Mouse (Mus musculus) CD4-positive helper T cell, adult 2 months (primary cell): Measurements from ENCODE around the gene Nf2.

Experiments
- DNase-seq: peaks from one replicate; pipeline ENCODE4 v3.0.0-alpha.2; 2012; ENCODE audit warnings: low read depth, missing footprints, low spot score

The Nf2 gene

GRCm38 (mm10) chr11:4793006-4793405 is 56.3 kb downstream of the Nf2 start:
- DNase-seq = no peak

DNA sequence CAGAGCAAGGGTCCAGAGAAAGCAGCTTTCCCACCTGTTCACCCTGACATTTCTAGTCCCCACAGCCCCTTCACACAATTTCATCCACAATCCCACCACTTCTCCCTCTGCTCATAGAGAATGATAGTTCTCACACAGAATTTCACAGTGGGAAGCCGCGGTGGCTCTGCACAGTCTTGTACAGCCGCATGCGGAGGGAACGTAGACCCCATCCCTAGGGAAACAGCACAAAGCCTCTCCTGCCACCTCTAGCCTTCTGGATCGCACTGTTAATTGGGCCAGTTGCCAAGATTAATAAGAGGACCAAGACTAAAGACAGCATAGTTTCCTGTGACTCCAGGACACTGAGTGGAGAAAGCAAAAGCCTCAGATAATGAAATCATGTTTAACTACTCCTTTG is 57.8 kb downstream of the Nf2 start:
- no peak for DNase-seq

GRCm38 (mm10) chr11:4789691-4790090 is 59.6 kb downstream of the Nf2 start:
- no peak for DNase-seq

DNA sequence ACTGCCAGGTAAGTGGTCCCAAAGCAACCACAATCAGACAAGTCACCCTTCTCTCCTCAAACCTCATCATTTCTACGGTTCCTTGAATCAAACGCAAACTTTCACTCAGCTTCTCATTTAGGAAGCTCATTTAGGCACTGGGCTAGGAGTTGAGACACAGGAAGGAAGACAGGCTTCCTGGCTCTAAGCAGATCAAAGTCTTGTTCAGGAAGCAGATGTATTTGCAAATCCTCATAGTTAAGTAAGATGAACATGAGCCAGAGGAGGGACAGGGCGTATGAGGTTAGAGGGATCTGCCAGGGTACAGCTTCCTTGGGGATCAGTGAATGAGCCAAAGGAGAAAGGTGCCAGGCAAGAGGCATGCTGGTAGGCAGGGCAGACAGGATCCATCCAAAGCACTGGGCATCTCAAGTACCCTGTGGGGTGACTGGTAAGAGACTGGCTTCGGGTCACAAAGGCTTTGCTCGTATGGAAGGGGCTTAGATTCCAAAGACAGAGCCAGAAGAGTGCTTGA is 64.7 kb downstream of the Nf2 start:
- peak; percentile 31 for DNase-seq

GRCm38 (mm10) chr11:4783116-4783515 is 66.2 kb downstream of the Nf2 start:
- DNase-seq = no peak

DNA sequence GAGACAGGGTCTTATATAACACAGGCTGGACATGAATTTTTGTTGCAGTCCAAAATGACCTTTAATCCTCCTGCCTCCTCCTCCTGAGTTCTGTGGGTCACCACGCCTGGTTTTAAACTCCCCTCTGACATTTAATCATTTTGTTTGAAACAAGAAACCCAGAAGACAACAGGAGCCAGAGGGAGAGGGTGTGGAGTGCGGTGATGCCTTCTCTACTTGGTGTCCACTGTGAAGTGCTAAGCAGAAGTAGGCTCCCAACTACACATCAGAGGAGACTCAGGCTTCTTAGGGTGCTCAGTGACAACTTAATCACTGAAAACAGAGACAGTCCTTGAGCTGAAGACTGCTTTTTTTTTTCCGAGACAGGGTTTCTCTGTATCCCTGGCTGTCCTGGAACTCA is 68.4 kb downstream of the Nf2 start:
- DNase-seq = no peak

DNA sequence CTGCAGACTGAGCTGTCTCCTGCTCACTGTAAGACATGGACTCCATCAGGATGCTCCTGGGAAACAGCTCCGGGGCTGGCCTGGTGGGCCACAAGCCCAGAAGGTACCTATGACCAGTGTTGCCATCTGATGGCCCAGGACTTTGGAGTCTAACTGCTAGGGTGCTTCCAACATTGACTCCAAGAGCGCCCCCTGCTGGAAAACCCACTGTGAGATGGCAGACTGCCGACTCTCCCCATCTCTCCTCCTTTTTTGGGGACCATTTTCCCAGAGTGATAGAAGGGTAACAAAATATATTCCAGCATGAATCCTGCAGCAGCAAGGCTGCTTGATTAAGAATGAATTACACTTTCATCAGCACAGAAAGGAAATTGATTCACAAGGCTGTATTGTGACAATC is 76.4 kb downstream of the Nf2 start:
- DNase-seq = peak; percentile 42

DNA sequence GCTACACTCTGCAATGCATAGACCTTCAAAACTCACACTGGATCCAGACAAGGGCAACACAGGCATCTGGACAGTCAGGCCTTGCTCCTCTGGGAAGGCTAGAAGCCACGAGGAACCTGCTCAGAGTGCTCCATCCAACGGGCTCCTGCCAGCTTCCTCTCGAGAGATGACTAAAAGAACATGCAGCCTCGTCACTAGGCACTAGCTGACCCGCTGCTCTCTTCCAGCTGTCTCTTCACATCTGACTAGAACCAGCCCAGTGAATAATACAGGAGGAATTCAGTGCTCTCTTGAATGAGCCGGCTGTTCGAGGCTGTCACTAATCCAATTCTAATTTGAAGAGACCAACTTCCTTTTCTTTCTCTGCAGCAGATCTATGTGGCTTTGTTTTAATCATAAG is 77.6 kb downstream of the Nf2 start:
- DNase-seq = no peak

DNA sequence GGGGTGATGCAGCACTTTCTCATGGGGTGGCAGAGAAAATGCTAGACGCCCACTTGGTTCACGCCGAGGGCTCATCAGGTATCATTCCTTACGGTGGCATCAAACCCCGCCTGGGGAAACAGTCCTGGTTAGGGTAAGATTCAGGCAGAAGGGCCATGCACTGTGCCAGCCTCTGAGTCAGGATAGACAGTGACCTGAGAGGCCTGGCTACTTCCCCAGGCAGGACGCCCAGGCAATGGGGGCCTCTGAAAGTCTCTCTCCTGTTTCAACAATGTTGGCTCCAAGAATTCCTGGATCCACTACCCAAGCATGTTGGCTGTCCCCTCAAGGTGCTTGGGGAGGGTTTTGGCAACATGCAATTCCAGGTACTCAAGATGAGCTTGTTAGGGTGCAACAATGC is 79.5 kb downstream of the Nf2 start:
- DNase-seq = no peak

DNA sequence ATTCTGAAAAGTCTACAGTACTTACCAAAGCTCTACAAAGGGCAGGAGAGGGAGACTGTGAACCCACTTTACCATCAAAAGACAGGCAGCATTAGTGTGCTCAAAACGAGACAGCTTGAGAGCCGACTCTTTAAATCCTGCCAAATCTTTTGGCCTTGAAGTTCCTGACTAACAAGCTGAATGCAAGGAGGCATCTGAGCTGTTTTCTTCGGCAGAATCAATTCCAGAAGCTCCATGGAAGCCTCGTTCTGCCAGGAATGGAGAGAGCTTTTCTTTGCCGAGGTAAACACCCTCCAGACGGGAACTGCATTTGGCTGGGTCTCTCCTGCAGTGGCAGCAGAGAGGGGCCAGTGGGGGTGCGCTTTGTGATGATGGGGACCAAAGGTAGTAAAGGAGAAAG is 80.0 kb downstream of the Nf2 start:
- no peak for DNase-seq

DNA sequence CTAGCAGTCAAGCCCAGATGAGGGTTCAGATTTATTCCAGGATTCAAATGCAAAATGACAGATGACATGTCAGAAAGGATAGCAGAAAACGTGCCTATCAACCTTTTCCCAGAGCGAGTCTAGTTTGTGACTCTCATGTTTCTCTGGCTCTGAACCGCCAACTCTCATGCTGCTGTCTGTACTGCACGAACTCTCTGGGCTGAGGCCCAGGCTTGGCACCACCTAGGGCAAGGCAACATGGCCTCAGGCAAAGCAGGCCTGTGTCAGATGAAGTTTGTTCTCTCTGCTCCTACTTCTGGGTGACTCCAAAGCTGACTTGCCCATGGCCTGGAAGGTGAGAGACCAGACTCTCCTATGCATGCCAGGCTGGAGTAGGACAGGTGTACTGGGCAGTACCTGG is 80.9 kb downstream of the Nf2 start:
- DNase-seq = no peak

GRCm38 (mm10) chr11:4764476-4764875 is 84.9 kb downstream of the Nf2 start:
- DNase-seq = no peak

DNA sequence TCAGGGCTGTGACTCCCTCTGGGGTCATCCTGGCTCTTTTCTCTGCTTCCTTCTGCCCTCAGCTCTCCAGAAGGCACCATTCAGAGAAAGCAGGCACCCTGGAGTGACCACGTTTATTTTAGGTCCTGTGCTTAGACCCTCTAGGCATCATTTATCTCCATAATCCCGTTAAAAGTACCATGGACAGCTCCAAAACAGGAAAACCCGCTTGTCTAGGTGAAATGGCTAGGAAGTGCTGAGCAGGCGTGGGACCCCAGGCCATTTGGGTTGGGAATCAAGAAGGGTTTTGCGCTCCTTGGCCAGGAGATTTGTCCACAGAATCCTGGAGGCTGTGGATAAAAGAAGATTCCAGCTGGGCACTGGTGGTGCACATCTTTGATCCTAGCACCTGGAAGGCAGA is 85.7 kb downstream of the Nf2 start:
- DNase-seq = no peak

GRCm38 (mm10) chr11:4762511-4762910 is 86.8 kb downstream of the Nf2 start:
- DNase-seq = no peak

DNA sequence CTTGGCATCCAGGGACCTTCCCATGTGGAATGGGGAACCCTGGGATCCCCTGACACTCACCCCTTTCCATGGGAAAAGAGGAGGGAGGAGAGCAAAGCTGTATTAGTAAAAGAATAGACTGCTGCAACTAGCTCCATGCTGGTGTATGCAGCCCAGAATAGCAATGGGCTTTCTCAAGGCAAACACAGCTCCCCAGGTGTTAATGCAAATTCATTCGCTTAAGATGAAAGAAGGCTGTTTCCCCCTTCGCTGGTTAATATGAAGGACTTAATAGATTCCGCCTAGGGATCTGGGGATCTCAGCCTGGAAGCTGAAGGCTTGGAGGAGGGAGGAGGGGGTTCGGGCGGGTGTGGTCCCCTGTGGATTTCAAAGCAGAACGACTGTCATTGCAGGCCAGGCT is 87.3 kb downstream of the Nf2 start:
- DNase-seq = no peak

- no peak for DNase-seq
Observed at GRCm38 (mm10) chr11:4760438-4760837, 88.9 kb downstream of the Nf2 start.

DNA sequence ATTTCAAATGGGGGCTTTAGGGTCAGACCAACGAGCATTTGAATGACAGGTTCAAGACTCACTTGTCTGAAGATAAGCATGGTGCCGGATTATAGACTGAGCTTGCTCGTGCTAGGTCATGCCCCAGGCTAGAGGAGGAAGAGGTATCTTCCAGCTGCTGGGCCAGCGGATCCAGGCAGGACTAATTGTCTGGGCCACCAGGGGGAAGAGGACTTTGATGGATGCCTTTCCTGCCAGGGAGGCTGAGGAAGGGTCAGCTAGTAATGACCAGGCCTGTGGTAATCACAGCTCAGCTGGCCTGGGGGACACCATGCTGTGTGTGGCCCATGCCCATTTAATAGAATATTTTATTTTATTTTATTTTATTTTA is 91.6 kb downstream of the Nf2 start:
- DNase-seq = no peak

GRCm38 (mm10) chr11:4756984-4757788 is 92.2 kb downstream of the Nf2 start:
- DNase-seq = no peak

- DNase-seq = no peak
Observed at GRCm38 (mm10) chr11:4756460-4756859, 92.9 kb downstream of the Nf2 start.

- DNase-seq = no peak
Observed at GRCm38 (mm10) chr11:4754867-4755266, 94.5 kb downstream of the Nf2 start.

GRCm38 (mm10) chr11:4754036-4754435 is 95.3 kb downstream of the Nf2 start:
- no peak for DNase-seq

GRCm38 (mm10) chr11:4752836-4753235 is 96.5 kb downstream of the Nf2 start:
- DNase-seq = no peak

DNA sequence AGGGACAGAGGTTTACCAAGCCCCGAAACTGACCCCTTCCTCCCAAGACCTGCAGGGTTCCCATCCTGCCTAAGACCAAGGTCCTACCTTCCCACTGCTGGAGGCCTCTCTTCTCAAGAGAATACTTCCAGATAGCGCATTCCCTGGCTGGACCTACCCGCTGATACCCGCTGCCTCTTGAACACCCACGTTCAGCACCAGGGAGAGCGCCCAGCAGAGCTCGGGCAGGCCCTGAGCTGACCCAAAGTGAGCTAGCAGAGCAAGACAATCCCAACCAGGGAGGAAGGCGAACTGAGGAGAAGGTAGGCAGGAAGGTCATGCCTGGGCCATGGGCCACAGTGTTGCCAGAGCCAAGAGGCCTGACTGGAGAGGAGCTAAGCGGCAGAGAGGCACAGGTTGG is 99.1 kb downstream of the Nf2 start:
- DNase-seq = peak; percentile 34

DNA sequence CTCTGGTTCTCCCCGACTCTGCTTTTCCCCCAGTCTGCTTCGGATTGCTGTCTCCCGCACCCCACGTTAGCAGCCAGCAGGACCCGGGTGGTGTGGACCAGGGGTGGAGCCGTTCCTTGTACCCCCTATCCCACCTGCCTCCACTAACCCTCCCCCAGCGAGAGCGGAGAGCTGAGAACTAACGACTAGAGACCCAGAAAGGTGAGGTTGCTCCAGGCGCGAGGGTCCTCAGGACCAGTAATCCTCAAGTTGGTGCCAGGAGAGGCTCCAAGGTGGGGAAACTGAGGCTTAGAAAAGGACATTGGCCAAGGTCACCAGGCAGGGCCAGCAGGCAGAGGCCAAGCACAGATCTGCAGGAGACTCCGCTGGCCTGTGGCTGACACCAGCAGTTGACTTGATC is 102.1 kb downstream of the Nf2 start:
- no peak for DNase-seq
